Mouse (Mus musculus) ES-Bruce4 (cell line): ENCODE data around the gene Hbp1. TPM values are rescaled to one million over a fixed set of nuclear protein-coding genes. Genes with fewer than 3 reads are reported as not detected.

Source experiments
- H3K27ac ChIP-seq: 2 replicates; pipeline ENCODE4 v1.5.1; 2012; ENCODE audit warnings: low read length, inconsistent platforms; ENCODE audit not compliant: insufficient read depth
- H3K27me3 ChIP-seq: 2 replicates; pipeline ENCODE4 v1.6.1; 2012; ENCODE audit warnings: mild to moderate bottlenecking, low read length, inconsistent platforms; ENCODE audit not compliant: control insufficient read depth, poor library complexity, insufficient read depth, severe bottlenecking
- H3K36me3 ChIP-seq: 2 replicates; pipeline ENCODE4 v1.6.1; 2012; ENCODE audit warnings: inconsistent platforms, mild to moderate bottlenecking, low read length, moderate library complexity; ENCODE audit not compliant: control insufficient read depth, poor library complexity, insufficient read depth, severe bottlenecking
- H3K4me1 ChIP-seq: one replicate; pipeline ENCODE4 v1.8.1; 2011; ENCODE audit warnings: low read length; ENCODE audit not compliant: control insufficient read depth, insufficient read depth
- H3K4me3 ChIP-seq: 2 replicates; pipeline ENCODE4 v1.5.1; 2011; ENCODE audit warnings: low read depth, mild to moderate bottlenecking, low read length
- H3K9ac ChIP-seq: 2 replicates; pipeline ENCODE4 v1.6.1; 2012; ENCODE audit warnings: low read depth, mild to moderate bottlenecking, inconsistent platforms; ENCODE audit not compliant: poor library complexity, severe bottlenecking
- H3K9me3 ChIP-seq: replicated peaks from 2 replicates; pipeline ENCODE4 v1.6.1; 2012; ENCODE audit warnings: mild to moderate bottlenecking, low read length, inconsistent platforms; ENCODE audit not compliant: control insufficient read depth, poor library complexity, insufficient read depth, severe bottlenecking
- CTCF ChIP-seq: IDR thresholded peaks from one replicate; pipeline ENCODE4 v1.8.1; 2011; ENCODE audit warnings: low read depth, low read length
- EP300 ChIP-seq: IDR thresholded peaks from 2 replicates; pipeline ENCODE4 v1.6.1; 2011; ENCODE audit warnings: low read depth, low read length; ENCODE audit not compliant: insufficient read depth
- POLR2A ChIP-seq: IDR thresholded peaks from one replicate; pipeline ENCODE4 v1.8.1; 2011; ENCODE audit warnings: low read length; ENCODE audit not compliant: insufficient read depth
- polyA plus RNA-seq: library from polyadenylated mRNA; stranded (reverse); fragments of >200 nt; gene quantifications from 2 replicates; pipeline ENCODE4 v1.2.4, GENCODE M21; 2011; ENCODE audit warnings: low read depth; ENCODE audit not compliant: missing spikeins, insufficient read depth, insufficient read length

The Hbp1 gene
- polyA plus RNA-seq, 1 experiment = 96.5 TPM

GRCm38 (mm10) chr12:31986463-31986862 lies 36.1 kb upstream of the Hbp1 start:
- Histone ChIP-seq H3K9me3 (no peaks in the 10 kb centered on the region), H3K9ac (no peak overlapping the region), H3K4me1 (no peaks in the 10 kb centered on the region), H3K27me3 (no peaks in the 10 kb centered on the region), H3K4me3 (no peak overlapping the region), H3K27ac (no peak overlapping the region), H3K36me3 (no peaks in the 10 kb centered on the region)
- TF ChIP-seq POLR2A = no peak
- no peak for TF ChIP-seq CTCF
- no peak for TF ChIP-seq EP300

- TF ChIP-seq EP300 = no peak
- no peak for TF ChIP-seq POLR2A
- TF ChIP-seq CTCF = no peak
- Histone ChIP-seq H3K4me1 (no peaks in the 10 kb centered on the region), H3K9me3 (no peaks in the 10 kb centered on the region), H3K36me3 (no peaks in the 10 kb centered on the region), H3K9ac (no peak overlapping the region), H3K27me3 (no peaks in the 10 kb centered on the region), H3K4me3 (no peak overlapping the region), H3K27ac (no peak overlapping the region)
These were observed 35.4 kb upstream of the Hbp1 start for GRCm38 (mm10) chr12:31985738-31986137.

- Histone ChIP-seq H3K9ac (no peak overlapping the region), H3K27ac (no peak overlapping the region), H3K27me3 (no peaks in the 10 kb centered on the region), H3K4me1 (no peaks in the 10 kb centered on the region), H3K4me3 (no peak overlapping the region), H3K9me3 (no peaks in the 10 kb centered on the region), H3K36me3 (no peaks in the 10 kb centered on the region)
- TF ChIP-seq POLR2A (no peak), CTCF (no peak), EP300 (no peak)
These were observed 34.3 kb upstream of the Hbp1 start for GRCm38 (mm10) chr12:31984664-31985063.

- no peak for TF ChIP-seq CTCF
- TF ChIP-seq POLR2A = no peak
- TF ChIP-seq EP300 = no peak
- H3K4me3 ChIP-seq = no peak overlapping the region
- no peaks in the 10 kb centered on the region for H3K4me1 ChIP-seq
- no peak overlapping the region for H3K27ac ChIP-seq
- H3K9ac ChIP-seq = no peak overlapping the region
- no peaks in the 10 kb centered on the region for H3K27me3 ChIP-seq
- no peaks in the 10 kb centered on the region for H3K9me3 ChIP-seq
- H3K36me3 ChIP-seq = no peaks in the 10 kb centered on the region
These were observed 33.9 kb upstream of the Hbp1 start for GRCm38 (mm10) chr12:31984206-31984605.

GRCm38 (mm10) chr12:31983769-31984168 lies 33.4 kb upstream of the Hbp1 start:
- Histone ChIP-seq H3K9ac (no peak overlapping the region), H3K27me3 (no peaks in the 10 kb centered on the region), H3K4me1 (no peaks in the 10 kb centered on the region), H3K27ac (no peak overlapping the region), H3K4me3 (no peak overlapping the region), H3K9me3 (no peaks in the 10 kb centered on the region), H3K36me3 (no peaks in the 10 kb centered on the region)
- TF ChIP-seq CTCF = no peak
- no peak for TF ChIP-seq EP300
- no peak for TF ChIP-seq POLR2A

- Histone ChIP-seq H3K4me3 (no peak overlapping the region), H3K27me3 (no peaks in the 10 kb centered on the region), H3K36me3 (no peaks in the 10 kb centered on the region), H3K9me3 (no peaks in the 10 kb centered on the region), H3K4me1 (no peaks in the 10 kb centered on the region), H3K27ac (no peak overlapping the region), H3K9ac (no peak overlapping the region)
- TF ChIP-seq CTCF (no peak), POLR2A (no peak), EP300 (no peak)
These were observed 32.9 kb upstream of the Hbp1 start for GRCm38 (mm10) chr12:31983238-31983637.
